Mouse (Mus musculus) myocyte (in vitro differentiated cells): ENCODE data around the gene Gucy2d.

Experiments
- CEBPB ChIP-seq: IDR thresholded peaks from 2 replicates; pipeline ENCODE4 v1.6.1; 2011; ENCODE audit warnings: mild to moderate bottlenecking, moderate library complexity; ENCODE audit not compliant: poor library complexity, insufficient read depth, severe bottlenecking
- E2F4 ChIP-seq: IDR thresholded peaks from one replicate; pipeline ENCODE4 v1.6.1; 2011; ENCODE audit warnings: mild to moderate bottlenecking, control low read depth, moderate library complexity; ENCODE audit not compliant: insufficient read depth
- POLR2A ChIP-seq: IDR thresholded peaks from one replicate; pipeline ENCODE4 v1.6.1; 2011; ENCODE audit warnings: low read depth, mild to moderate bottlenecking, control low read depth, moderate library complexity; ENCODE audit not compliant: insufficient read length
- POLR2AphosphoS2 ChIP-seq: IDR thresholded peaks from one replicate; pipeline ENCODE4 v1.6.1; 2011; ENCODE audit warnings: low read depth, control low read depth; ENCODE audit not compliant: insufficient read length

GRCm38 (mm10) chr7:98484878-98485277 is 44.7 kb downstream of the Gucy2d start:
- TF ChIP-seq CEBPB (no peak), POLR2A (no peak), POLR2AphosphoS2 (no peak), E2F4 (no peak)
